10 mouse cellular contexts compared by ENCODE assay signal in genomic region chr10:51235586-51236575, GRCm38 (mm10).
DNase-seq lines count a peak whose midpoint lies in the region; ATAC-seq lines count a peak whose summit lies in the region.
"Had no signal": no experiment of that assay in that cellular context is flagged by ENCODE, and none has a peak within 500 bp of the region (broad histone marks: within the 10 kb centered on the region; RNA-seq: fewer than 3 reads in every experiment).

No protein-coding gene starts in this region.

- WGBS in forebrain, embryonic 14.5 days, result 28% methylated on average over 10 of the region's 10 CpGs
- 33% methylated on average over 10 of the region's 10 CpGs for WGBS in kidney, embryonic 16.5 days
- 30% methylated on average over 10 of the region's 10 CpGs for WGBS in neural tube, embryonic 11.5 days

- DNase-seq in gastrocnemius, postnatal 14 days, result peak; percentile 7
- no peak for DNase-seq in gastrocnemius, postnatal 25 days
- peak; percentile 49 for DNase-seq in forebrain, embryonic 14.5 days (ENCODE audit: low spot score)
- DNase-seq in neural tube, embryonic 11.5 days (ENCODE audit: low spot score), result peak; percentile 45
- no peak for DNase-seq in urinary bladder, adult 2 months (ENCODE audit: low spot score)
- DNase-seq in heart, adult 18-20 months, result no peak
- no peak for DNase-seq in ovary, postnatal 14 days (ENCODE audit: low spot score)

- H3K4me3 ChIP-seq in forebrain, embryonic 14.5 days (ENCODE audit: low read depth, low read length), result no peak overlapping the region
- H3K4me3 ChIP-seq in kidney, embryonic 16.5 days (ENCODE audit: low read length), result no peak overlapping the region
- no peak overlapping the region for H3K4me3 ChIP-seq in neural tube, embryonic 11.5 days (ENCODE audit: low read depth, low read length)
- H3K4me3 ChIP-seq: embryonic facial prominence, embryonic 13.5 days; heart, embryonic 15.5 days had no signal

- H3K9ac ChIP-seq in forebrain, embryonic 14.5 days (ENCODE audit: low read length), result no peak overlapping the region
- no peak overlapping the region for H3K9ac ChIP-seq in kidney, embryonic 16.5 days (replicated peaks; ENCODE audit: low read length)
- no peak overlapping the region for H3K9ac ChIP-seq in neural tube, embryonic 11.5 days (ENCODE audit: low read length)
- H3K9ac ChIP-seq: embryonic facial prominence, embryonic 13.5 days; heart, embryonic 15.5 days had no signal

- no peak overlapping the region; the same call in 1 of the 2 replicates for H3K4me2 ChIP-seq in forebrain, embryonic 14.5 days (ENCODE audit: low read length)
- no peak overlapping the region for H3K4me2 ChIP-seq in kidney, embryonic 16.5 days (replicated peaks; ENCODE audit: low read depth, low read length)
- no peak overlapping the region for H3K4me2 ChIP-seq in neural tube, embryonic 11.5 days (ENCODE audit: low read depth)
- H3K4me2 ChIP-seq: embryonic facial prominence, embryonic 13.5 days; heart, embryonic 15.5 days had no signal

- H3K36me3 ChIP-seq in forebrain, embryonic 14.5 days (ENCODE audit: control insufficient read depth, insufficient read depth, low read length), result no peaks in the 10 kb centered on the region
- H3K36me3 ChIP-seq in kidney, embryonic 16.5 days (ENCODE audit: insufficient read depth, low read length), result no peaks in the 10 kb centered on the region
- no peaks in the 10 kb centered on the region for H3K36me3 ChIP-seq in neural tube, embryonic 11.5 days (ENCODE audit: control insufficient read depth, insufficient read depth, low read length)
- H3K36me3 ChIP-seq: embryonic facial prominence, embryonic 13.5 days; heart, embryonic 15.5 days had no signal

- no peak overlapping the region for H3K27ac ChIP-seq in forebrain, embryonic 14.5 days (ENCODE audit: low read depth, low read length)
- no peak overlapping the region for H3K27ac ChIP-seq in kidney, embryonic 16.5 days (ENCODE audit: low read length)
- H3K27ac ChIP-seq in neural tube, embryonic 11.5 days (ENCODE audit: low read depth, low read length), result no peak overlapping the region
- H3K27ac ChIP-seq: embryonic facial prominence, embryonic 13.5 days; heart, embryonic 15.5 days had no signal

- intact Hi-C loops in gastrocnemius, postnatal 14 days (cut with DNase I; ENCODE audit: low total_unique reads), result no loop called here

- H3K27me3 ChIP-seq in forebrain, embryonic 14.5 days (replicated peaks; ENCODE audit: control insufficient read depth, insufficient read depth, low read length), result no peaks in the 10 kb centered on the region
- no peaks in the 10 kb centered on the region for H3K27me3 ChIP-seq in kidney, embryonic 16.5 days (ENCODE audit: insufficient read depth, low read length)
- no peaks in the 10 kb centered on the region for H3K27me3 ChIP-seq in neural tube, embryonic 11.5 days (ENCODE audit: control insufficient read depth, insufficient read depth, low read length)
- H3K27me3 ChIP-seq: embryonic facial prominence, embryonic 13.5 days; heart, embryonic 15.5 days had no signal

- no peaks in the 10 kb centered on the region for H3K9me3 ChIP-seq in forebrain, embryonic 14.5 days (replicated peaks; ENCODE audit: control insufficient read depth, low read length)
- no peaks in the 10 kb centered on the region for H3K9me3 ChIP-seq in kidney, embryonic 16.5 days (ENCODE audit: low read length)
- no peaks in the 10 kb centered on the region for H3K9me3 ChIP-seq in neural tube, embryonic 11.5 days (ENCODE audit: control insufficient read depth, low read length)
- H3K9me3 ChIP-seq: embryonic facial prominence, embryonic 13.5 days; heart, embryonic 15.5 days had no signal

- peaks cover 6% of the 10 kb centered on the region for H3K4me1 ChIP-seq in forebrain, embryonic 14.5 days (ENCODE audit: control insufficient read depth, insufficient read depth, low read length)
- H3K4me1 ChIP-seq in kidney, embryonic 16.5 days (ENCODE audit: insufficient read depth, low read length), result no peaks in the 10 kb centered on the region
- H3K4me1 ChIP-seq in neural tube, embryonic 11.5 days (ENCODE audit: control insufficient read depth, insufficient read depth, low read length), result 0 out of 2 replicates have a peak, but pooled peaks cover 3% of the 10 kb centered on the region
- H3K4me1 ChIP-seq: embryonic facial prominence, embryonic 13.5 days; heart, embryonic 15.5 days had no signal

- ATAC-seq in forebrain, embryonic 14.5 days, result peak; percentile 91
- ATAC-seq in kidney, embryonic 16.5 days (ENCODE audit: low FRiP score, low TSS enrichment), result peak; percentile 39; the same call in 1 of the 2 replicates
- peak; percentile 71 for ATAC-seq in neural tube, embryonic 11.5 days (ENCODE audit: insufficient read depth, low FRiP score, low TSS enrichment)

Comparison
In these comparisons a context has a peak if more than half of its experiments do, and no peak if none do; other contexts are left out.
1. DNase-seq: peak in gastrocnemius, postnatal 14 days (single experiment), forebrain, embryonic 14.5 days (single experiment) and neural tube, embryonic 11.5 days (single experiment); none in gastrocnemius, postnatal 25 days (single experiment), urinary bladder, adult 2 months (single experiment), heart, adult 18-20 months (0 of 2) and ovary, postnatal 14 days (single experiment).
2. ATAC-seq: peak in every context shown above with its lines; median percentile 91 in forebrain, embryonic 14.5 days; 71 in neural tube, embryonic 11.5 days; 39 in kidney, embryonic 16.5 days.